Mouse (Mus musculus) testis, adult 2 months (tissue): ENCODE results near the gene Enpp6. TPM values are rescaled to one million over a fixed set of nuclear protein-coding genes. Genes with fewer than 3 reads are reported as not detected.
A peak's percentile ranks its signal among the peaks of the same experiment; 100 is the strongest.

Experiments used
- H3K27ac ChIP-seq: fragments of 200-500 bp; 2 replicates; pipeline ENCODE4 v1.5.1; 2012; ENCODE audit warnings: low read depth, low read length; ENCODE audit not compliant: control insufficient read depth, insufficient read depth
- H3K27me3 ChIP-seq: fragments of 200-500 bp; 2 replicates; pipeline ENCODE4 v1.6.1; 2012; ENCODE audit warnings: mild to moderate bottlenecking, low read length, moderate library complexity; ENCODE audit not compliant: control insufficient read depth, insufficient read depth
- H3K36me3 ChIP-seq: fragments of 200-500 bp; 2 replicates; pipeline ENCODE4 v1.6.1; 2012; ENCODE audit warnings: mild to moderate bottlenecking, low read length; ENCODE audit not compliant: control insufficient read depth, insufficient read depth
- H3K4me1 ChIP-seq: fragments of 200-500 bp; 2 replicates; pipeline ENCODE4 v1.6.1; 2012; ENCODE audit warnings: low read length; ENCODE audit not compliant: control insufficient read depth, insufficient read depth
- H3K4me3 ChIP-seq: fragments of 200-500 bp; 2 replicates; pipeline ENCODE4 v1.5.1; 2012; ENCODE audit warnings: low read depth, mild to moderate bottlenecking, low read length, moderate library complexity, mixed read lengths; ENCODE audit not compliant: control insufficient read depth
- CTCF ChIP-seq: fragments of 200-500 bp; IDR thresholded peaks from 2 replicates; pipeline ENCODE4 v1.5.1; 2012; ENCODE audit warnings: low read depth, mild to moderate bottlenecking, inconsistent platforms, low read length, moderate library complexity; ENCODE audit not compliant: control insufficient read depth, insufficient read depth, insufficient replicate concordance
- POLR2A ChIP-seq: fragments of 200-500 bp; IDR thresholded peaks from 2 replicates; pipeline ENCODE4 v1.6.1; 2012; ENCODE audit warnings: low read depth, mild to moderate bottlenecking, inconsistent platforms, low read length, moderate library complexity; ENCODE audit not compliant: control insufficient read depth
- polyA plus RNA-seq: library from polyadenylated mRNA; depleted of rRNA; stranded (reverse); fragments of >200 nt; gene quantifications from 2 replicates; pipeline ENCODE4 v1.2.3, GENCODE M21; 2012

The Enpp6 gene
- polyA plus RNA-seq, 1 experiment, result 31.1 TPM

DNA sequence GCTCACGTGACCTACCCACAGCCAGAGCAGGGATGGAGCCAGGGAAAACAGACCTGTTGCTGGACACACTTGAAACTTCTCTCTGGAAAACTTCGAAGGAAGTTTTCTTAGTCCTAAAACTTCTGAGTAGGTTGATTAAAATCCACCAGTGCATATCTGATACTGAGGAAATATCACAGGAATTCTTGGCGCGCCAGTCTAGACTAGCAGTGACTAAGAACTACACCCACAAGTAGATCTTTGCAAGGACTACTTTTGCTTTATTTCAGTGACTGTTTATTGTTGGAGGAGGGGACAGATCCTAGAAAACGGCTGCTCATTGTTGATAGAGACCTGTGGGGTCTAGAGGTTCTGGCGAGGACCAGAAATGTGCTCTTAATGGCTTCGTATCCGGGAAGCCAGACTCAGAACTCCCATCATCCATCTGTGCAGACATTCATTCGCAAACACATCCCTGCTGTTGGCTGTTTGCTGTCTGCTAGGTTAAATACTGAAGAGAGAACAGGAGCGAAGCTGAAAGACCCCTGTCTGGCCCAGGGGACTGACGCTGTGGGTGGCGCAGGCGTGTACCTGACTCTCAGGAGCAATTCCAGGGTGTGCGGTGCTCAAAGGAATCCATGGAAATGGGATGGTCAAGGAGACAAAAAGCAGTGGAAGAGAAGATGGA is 38.5 kb upstream of the Enpp6 start:
- H3K27me3 ChIP-seq, result no peaks in the 10 kb centered on the region
- H3K27ac ChIP-seq, result no peak overlapping the region
- no peaks in the 10 kb centered on the region for H3K36me3 ChIP-seq
- H3K4me1 ChIP-seq, result peaks cover 12% of the 10 kb centered on the region
- H3K4me3 ChIP-seq, result peak overlapping the region; percentile 41
- TF ChIP-seq POLR2A (no peak), CTCF (no peak)

- Histone ChIP-seq H3K4me3 (no peak overlapping the region), H3K4me1 (peaks cover 2% of the 10 kb centered on the region), H3K36me3 (no peaks in the 10 kb centered on the region), H3K27ac (no peak overlapping the region), H3K27me3 (no peaks in the 10 kb centered on the region)
- TF ChIP-seq POLR2A, result no peak
- peak; percentile 8; the same call in 1 of the 2 replicates for TF ChIP-seq CTCF
Measured at GRCm38 (mm10) chr8:46953472-46953871, 33.2 kb upstream of the Enpp6 start.

DNA sequence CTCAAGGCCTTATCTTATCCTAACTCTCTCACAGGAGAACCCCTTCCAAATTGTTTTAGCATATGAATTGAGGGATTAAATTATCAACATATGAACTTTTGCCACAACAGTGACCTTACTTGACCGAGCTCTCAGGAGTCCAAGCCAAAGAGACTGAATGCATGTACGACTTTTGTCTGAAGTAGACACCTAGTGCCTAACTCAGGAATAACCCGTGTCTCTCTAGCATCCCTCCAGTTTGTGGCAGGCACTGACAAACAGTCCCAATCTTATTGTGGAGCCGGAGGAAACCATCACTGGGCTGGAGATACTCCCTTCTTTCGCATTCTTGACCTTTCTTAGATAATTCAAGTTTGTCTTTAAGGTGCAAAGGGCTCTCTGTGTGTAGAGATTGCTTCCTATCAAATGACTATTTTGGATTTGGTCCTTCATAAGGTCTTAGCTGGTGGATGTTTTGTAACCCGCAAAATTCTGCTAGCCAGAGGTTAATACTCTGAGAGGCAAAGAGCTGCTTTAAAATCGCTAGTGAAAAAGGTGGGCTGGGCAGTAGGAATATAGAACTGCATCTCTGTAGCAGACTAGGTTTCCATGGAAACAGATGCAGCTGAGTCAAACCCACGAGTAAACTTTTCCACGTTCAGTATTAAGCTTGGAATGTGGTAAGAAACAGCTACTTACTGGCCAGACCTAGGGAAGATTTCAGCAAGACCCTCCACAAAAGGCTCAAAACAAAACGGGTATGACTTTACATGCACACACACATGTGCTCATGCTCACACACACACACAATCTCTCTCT is 23.9 kb upstream of the Enpp6 start:
- no peaks in the 10 kb centered on the region for H3K36me3 ChIP-seq

DNA sequence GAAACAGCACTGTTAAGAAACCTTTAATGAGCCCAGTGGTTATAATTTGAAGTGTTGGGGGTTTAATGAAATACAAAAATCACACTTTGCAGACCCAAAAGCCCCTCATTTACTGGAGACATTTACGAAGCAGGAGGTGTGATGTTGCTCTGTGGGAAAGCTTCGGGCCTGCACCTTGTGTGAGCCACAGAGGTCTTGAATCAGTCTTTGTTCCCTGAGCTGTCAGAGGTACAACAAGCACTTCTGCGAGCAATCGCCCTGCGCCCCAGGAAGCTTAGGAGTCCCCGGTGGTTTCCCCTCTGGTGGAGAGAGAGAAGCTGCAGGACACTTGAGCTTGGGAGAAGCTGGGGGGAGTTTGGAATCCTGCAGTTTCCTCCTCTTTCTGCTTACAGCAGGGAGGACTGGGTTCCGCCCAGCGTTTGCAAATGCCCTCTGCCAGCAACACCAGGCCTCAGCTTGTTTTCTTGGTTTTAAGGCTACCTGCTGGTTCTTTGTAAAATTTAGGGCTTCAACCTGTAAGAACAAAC is 23.0 kb upstream of the Enpp6 start:
- Histone ChIP-seq H3K36me3 (no peaks in the 10 kb centered on the region), H3K4me3 (no peak overlapping the region), H3K27me3 (no peaks in the 10 kb centered on the region), H3K4me1 (peaks cover 4% of the 10 kb centered on the region; the same call in 1 of the 2 replicates), H3K27ac (no peak overlapping the region)
- TF ChIP-seq CTCF, result no peak
- no peak for TF ChIP-seq POLR2A

More for the DNA sequence above, 23.9 kb upstream of the Enpp6 start:
- Histone ChIP-seq H3K4me1 (peaks cover 4% of the 10 kb centered on the region; the same call in 1 of the 2 replicates), H3K27me3 (no peaks in the 10 kb centered on the region), H3K4me3 (no peak overlapping the region), H3K27ac (no peak overlapping the region)
- TF ChIP-seq POLR2A, result no peak

DNA sequence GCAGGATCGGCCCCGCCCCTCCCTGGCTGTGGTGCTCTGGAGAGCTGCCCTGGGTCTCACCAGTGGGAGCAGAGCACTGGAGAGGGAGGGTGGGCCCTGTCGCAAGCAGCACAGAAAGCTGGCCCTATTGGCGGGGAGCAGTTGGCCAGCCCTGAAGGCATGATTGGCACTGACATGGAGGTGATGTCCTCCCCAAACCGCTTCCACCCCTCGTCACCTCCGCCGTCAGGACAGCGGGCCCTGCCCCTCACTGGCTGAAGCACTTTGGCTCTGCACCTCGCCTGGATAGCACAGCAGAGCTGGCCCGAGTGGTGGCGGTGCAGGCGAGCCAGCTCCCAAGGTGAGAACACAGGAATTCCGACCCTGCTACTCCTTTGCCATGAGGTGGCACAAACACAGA is 20.9 kb upstream of the Enpp6 start:
- H3K4me3 ChIP-seq, result no peak overlapping the region
- peaks cover 4% of the 10 kb centered on the region; the same call in 1 of the 2 replicates for H3K4me1 ChIP-seq
- no peak for TF ChIP-seq CTCF
- TF ChIP-seq POLR2A, result no peak
- no peak overlapping the region for H3K27ac ChIP-seq
- H3K27me3 ChIP-seq, result no peaks in the 10 kb centered on the region
- no peaks in the 10 kb centered on the region for H3K36me3 ChIP-seq

DNA sequence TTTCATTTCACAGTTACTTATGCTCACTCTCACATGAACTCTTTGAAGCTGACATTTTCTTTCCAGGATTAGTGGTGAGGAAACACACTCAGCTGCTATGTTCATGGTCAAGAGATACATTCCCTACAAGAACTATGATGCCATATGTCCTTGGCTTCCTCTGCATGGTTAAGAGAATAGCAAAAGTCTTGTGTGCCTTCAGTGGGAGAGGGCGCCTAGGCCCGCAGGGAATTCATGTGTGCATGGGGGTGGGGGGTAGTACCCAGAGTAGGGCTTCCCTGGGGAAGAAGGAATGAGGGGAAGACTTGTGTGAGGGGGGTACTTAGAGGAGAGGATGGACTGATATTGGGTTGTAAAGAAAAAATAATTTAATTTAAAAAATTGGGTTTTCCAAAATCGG is 18.0 kb upstream of the Enpp6 start:
- H3K4me3 ChIP-seq, result no peak overlapping the region
- no peaks in the 10 kb centered on the region for H3K27me3 ChIP-seq
- no peak overlapping the region for H3K27ac ChIP-seq
- peaks cover 4% of the 10 kb centered on the region; the same call in 1 of the 2 replicates for H3K4me1 ChIP-seq
- no peak for TF ChIP-seq POLR2A
- TF ChIP-seq CTCF, result no peak
- no peaks in the 10 kb centered on the region for H3K36me3 ChIP-seq

GRCm38 (mm10) chr8:46969386-46969785 is 17.3 kb upstream of the Enpp6 start:
- Histone ChIP-seq H3K4me3 (no peak overlapping the region), H3K27me3 (no peaks in the 10 kb centered on the region), H3K27ac (no peak overlapping the region), H3K4me1 (peaks cover 4% of the 10 kb centered on the region; the same call in 1 of the 2 replicates), H3K36me3 (no peaks in the 10 kb centered on the region)
- TF ChIP-seq CTCF, result no peak
- TF ChIP-seq POLR2A, result no peak
